Mouse (Mus musculus): ENCODE results near the gene Dalrd3. TPM values are rescaled to one million over a fixed set of nuclear protein-coding genes. Genes with fewer than 3 reads are reported as not detected.

The Dalrd3 gene
- polyA plus RNA-seq, 1 experiment, result 187 TPM

GRCm38 (mm10) chr9:108571401-108571973 is 1.8 kb downstream of the Dalrd3 start:
- 96% methylated on average over 16 of the region's 16 CpGs for whole genome bisulfite sequencing
- Histone ChIP-seq H3K27ac (ENCODE audit: insufficient read depth, low read length) (no peak overlapping the region), H3K36me3 (ENCODE audit: control insufficient read depth, insufficient read depth, low read length) (peaks cover 15% of the 10 kb centered on the region), H3K4me3 (ENCODE audit: extremely low read depth, insufficient read depth, insufficient read length) (no peak overlapping the region), H3K4me1 (ENCODE audit: control insufficient read depth, insufficient read depth, insufficient read length) (peaks cover 9% of the 10 kb centered on the region; the same call in 1 of the 2 replicates), H3K27me3 (ENCODE audit: control insufficient read depth, insufficient read depth, low read length) (no peaks in the 10 kb centered on the region)
- TF ChIP-seq CTCF (IDR thresholded peaks at IDR 0.05; ENCODE audit: extremely low read depth, insufficient read depth, insufficient read length, insufficient replicate concordance) (no peak), POLR2A (IDR thresholded peaks at IDR 0.05; ENCODE audit: low read depth, low read length) (no peak)
- no peak for DNase-seq (ENCODE audit: low read depth in 1 of 2, low spot score in 2 of 2)

GRCm38 (mm10) chr9:108572321-108572720 is 2.6 kb downstream of the Dalrd3 start:
- Histone ChIP-seq H3K4me3 (ENCODE audit: extremely low read depth, insufficient read depth, insufficient read length) (no peak overlapping the region), H3K27ac (ENCODE audit: insufficient read depth, low read length) (no peak overlapping the region), H3K4me1 (ENCODE audit: control insufficient read depth, insufficient read depth, insufficient read length) (peaks cover 9% of the 10 kb centered on the region; the same call in 1 of the 2 replicates), H3K36me3 (ENCODE audit: control insufficient read depth, insufficient read depth, low read length) (peaks cover 15% of the 10 kb centered on the region), H3K27me3 (ENCODE audit: control insufficient read depth, insufficient read depth, low read length) (no peaks in the 10 kb centered on the region)
- no peak for DNase-seq (ENCODE audit: low read depth in 1 of 2, low spot score in 2 of 2)
- 86% methylated on average over 10 of the region's 10 CpGs for WGBS
- TF ChIP-seq POLR2A (IDR thresholded peaks at IDR 0.05; ENCODE audit: low read depth, low read length) (no peak), CTCF (IDR thresholded peaks at IDR 0.05; ENCODE audit: extremely low read depth, insufficient read depth, insufficient read length, insufficient replicate concordance) (no peak)

- Histone ChIP-seq H3K27me3 (ENCODE audit: control insufficient read depth, insufficient read depth, low read length) (no peaks in the 10 kb centered on the region), H3K27ac (ENCODE audit: insufficient read depth, low read length) (no peak overlapping the region), H3K36me3 (ENCODE audit: control insufficient read depth, insufficient read depth, low read length) (peaks cover 15% of the 10 kb centered on the region), H3K4me3 (ENCODE audit: extremely low read depth, insufficient read depth, insufficient read length) (no peak overlapping the region), H3K4me1 (ENCODE audit: control insufficient read depth, insufficient read depth, insufficient read length) (peaks cover 3% of the 10 kb centered on the region; the same call in 1 of the 2 replicates)
- peak in 1 of 2 experiments; percentile 56 for DNase-seq (ENCODE audit: low read depth in 1 of 2, low spot score in 2 of 2)
- WGBS, result 79% methylated on average over 26 of the region's 26 CpGs
- peak; percentile 56; the same call in 1 of the 2 replicates for TF ChIP-seq CTCF (IDR thresholded peaks at IDR 0.05; ENCODE audit: extremely low read depth, insufficient read depth, insufficient read length, insufficient replicate concordance)
- no peak for TF ChIP-seq POLR2A (IDR thresholded peaks at IDR 0.05; ENCODE audit: low read depth, low read length)
These were observed 4.3 kb downstream of the Dalrd3 start for GRCm38 (mm10) chr9:108573774-108574690.

GRCm38 (mm10) chr9:108574921-108575320 is 5.2 kb downstream of the Dalrd3 start:
- peaks cover 15% of the 10 kb centered on the region for H3K36me3 ChIP-seq (ENCODE audit: control insufficient read depth, insufficient read depth, low read length)
- TF ChIP-seq CTCF (IDR thresholded peaks at IDR 0.05; ENCODE audit: extremely low read depth, insufficient read depth, insufficient read length, insufficient replicate concordance) (no peak), POLR2A (IDR thresholded peaks at IDR 0.05; ENCODE audit: low read depth, low read length) (no peak)
- no peak for DNase-seq (ENCODE audit: low read depth in 1 of 2, low spot score in 2 of 2)
- H3K4me3 ChIP-seq (ENCODE audit: extremely low read depth, insufficient read depth, insufficient read length), result no peak overlapping the region
- H3K27ac ChIP-seq (ENCODE audit: insufficient read depth, low read length), result no peak overlapping the region
- no peaks in the 10 kb centered on the region for H3K27me3 ChIP-seq (ENCODE audit: control insufficient read depth, insufficient read depth, low read length)
- peaks cover 3% of the 10 kb centered on the region; the same call in 1 of the 2 replicates for H3K4me1 ChIP-seq (ENCODE audit: control insufficient read depth, insufficient read depth, insufficient read length)
- WGBS, result 80% methylated on average over 12 of the region's 12 CpGs

- no peak overlapping the region for H3K27ac ChIP-seq (ENCODE audit: insufficient read depth, low read length)
- H3K4me3 ChIP-seq (ENCODE audit: extremely low read depth, insufficient read depth, insufficient read length), result no peak overlapping the region
- WGBS, result 92% methylated on average over 37 of the region's 37 CpGs
- H3K36me3 ChIP-seq (ENCODE audit: control insufficient read depth, insufficient read depth, low read length), result peaks cover 15% of the 10 kb centered on the region
- H3K4me1 ChIP-seq (ENCODE audit: control insufficient read depth, insufficient read depth, insufficient read length), result peaks cover 3% of the 10 kb centered on the region; the same call in 1 of the 2 replicates
- no peaks in the 10 kb centered on the region for H3K27me3 ChIP-seq (ENCODE audit: control insufficient read depth, insufficient read depth, low read length)
- TF ChIP-seq CTCF (IDR thresholded peaks at IDR 0.05; ENCODE audit: extremely low read depth, insufficient read depth, insufficient read length, insufficient replicate concordance) (no peak), POLR2A (IDR thresholded peaks at IDR 0.05; ENCODE audit: low read depth, low read length) (no peak)
- no peak for DNase-seq (ENCODE audit: low read depth in 1 of 2, low spot score in 2 of 2)
These were observed 5.9 kb downstream of the Dalrd3 start for GRCm38 (mm10) chr9:108575321-108576297.

GRCm38 (mm10) chr9:108577025-108577424 is 7.3 kb downstream of the Dalrd3 start:
- WGBS, result 60% methylated on average over 6 of the region's 6 CpGs
- no peak overlapping the region for H3K4me3 ChIP-seq (ENCODE audit: extremely low read depth, insufficient read depth, insufficient read length)
- peaks cover 10% of the 10 kb centered on the region for H3K36me3 ChIP-seq (ENCODE audit: control insufficient read depth, insufficient read depth, low read length)
- H3K27ac ChIP-seq (ENCODE audit: insufficient read depth, low read length), result no peak overlapping the region
- H3K4me1 ChIP-seq (ENCODE audit: control insufficient read depth, insufficient read depth, insufficient read length), result peaks cover 3% of the 10 kb centered on the region; the same call in 1 of the 2 replicates
- H3K27me3 ChIP-seq (ENCODE audit: control insufficient read depth, insufficient read depth, low read length), result no peaks in the 10 kb centered on the region
- TF ChIP-seq CTCF (IDR thresholded peaks at IDR 0.05; ENCODE audit: extremely low read depth, insufficient read depth, insufficient read length, insufficient replicate concordance) (no peak), POLR2A (IDR thresholded peaks at IDR 0.05; ENCODE audit: low read depth, low read length) (no peak)
- DNase-seq (ENCODE audit: low read depth in 1 of 2, low spot score in 2 of 2), result no peak

All from spleen, adult 2 months (tissue).